Mouse (Mus musculus) spleen, adult 2 months (tissue): ENCODE results near the gene Cap1.

ENCODE experiments used
- CTCF ChIP-seq: fragments of 200-500 bp; IDR thresholded peaks from 2 replicates; pipeline ENCODE4 v1.5.1; 2011; ENCODE audit warnings: mild to moderate bottlenecking, inconsistent platforms; ENCODE audit not compliant: insufficient read depth, insufficient read length, insufficient replicate concordance; ENCODE audit errors: extremely low read depth
- POLR2A ChIP-seq: fragments of 200-500 bp; IDR thresholded peaks from 2 replicates; pipeline ENCODE4 v1.6.1; 2011; ENCODE audit warnings: low read depth, low read length, inconsistent platforms

- TF ChIP-seq CTCF, result no peak
- no peak for TF ChIP-seq POLR2A
Measured at GRCm38 (mm10) chr4:122890881-122891481, 5.1 kb upstream of the Cap1 start.
